Mouse (Mus musculus) heart, postnatal 0 days (tissue): ENCODE data around the gene Ccn2.

Source experiments
- CTCF ChIP-seq: IDR thresholded peaks from 2 replicates; pipeline ENCODE4 v1.5.1; 2016; ENCODE audit warnings: antibody characterized with exemption, control low read depth, low read depth
- EP300 ChIP-seq: IDR thresholded peaks from 2 replicates; pipeline ENCODE4 v1.6.1; 2016; ENCODE audit warnings: antibody characterized with exemption, low read depth

DNA sequence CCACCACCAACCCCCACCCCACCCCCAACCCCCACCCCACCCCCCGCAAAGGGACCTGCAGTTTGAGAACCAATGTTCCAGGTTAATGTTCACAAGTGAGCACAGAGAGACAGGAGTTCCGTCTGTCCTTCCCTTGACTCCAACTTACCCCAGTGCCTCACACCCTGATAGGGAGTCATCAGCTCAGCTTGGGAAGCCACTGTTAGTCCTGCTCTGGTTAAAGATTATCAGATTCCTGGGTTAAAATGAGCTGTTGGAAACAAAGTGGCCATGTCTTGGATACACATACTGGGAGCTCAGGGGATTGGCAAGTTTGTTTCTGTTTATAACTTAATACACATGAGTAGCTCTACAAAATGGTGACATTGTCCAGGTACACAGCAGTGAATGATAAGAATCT, 41.7 kb downstream of the Ccn2 start:
- TF ChIP-seq CTCF (no peak), EP300 (no peak)
